Mouse (Mus musculus) cortical plate, adult 2 months (tissue): Measurements from ENCODE around the gene Carmil1. TPM values are rescaled to one million over a fixed set of nuclear protein-coding genes. Genes with fewer than 3 reads are reported as not detected.

Experiments
- H3K27ac ChIP-seq: fragments of 200-500 bp; 2 replicates; pipeline ENCODE4 v1.5.1; 2012; ENCODE audit warnings: low read length, control low read depth, inconsistent platforms; ENCODE audit not compliant: insufficient read depth
- H3K4me1 ChIP-seq: fragments of 200-500 bp; 2 replicates; pipeline ENCODE4 v1.6.1; 2011; ENCODE audit warnings: low read length; ENCODE audit not compliant: control insufficient read depth, insufficient read depth
- H3K4me3 ChIP-seq: fragments of 200-500 bp; 2 replicates; pipeline ENCODE4 v1.5.1; 2011; ENCODE audit warnings: mild to moderate bottlenecking, low read length, control low read depth; ENCODE audit not compliant: insufficient read depth
- CTCF ChIP-seq: fragments of 200-500 bp; IDR thresholded peaks from 2 replicates; pipeline ENCODE4 v1.5.1; 2011; ENCODE audit warnings: mild to moderate bottlenecking, control low read depth, low read length; ENCODE audit not compliant: insufficient read depth; ENCODE audit errors: extremely low read depth
- POLR2A ChIP-seq: fragments of 200-500 bp; IDR thresholded peaks from 2 replicates; pipeline ENCODE4 v1.6.1; 2011; ENCODE audit warnings: mild to moderate bottlenecking, low read length, control low read depth; ENCODE audit not compliant: insufficient read depth; ENCODE audit errors: extremely low read depth
- polyA plus RNA-seq: library from polyadenylated mRNA; depleted of rRNA; stranded (reverse); fragments of >200 nt; gene quantifications from 2 replicates; pipeline ENCODE4 v1.2.3, GENCODE M21; 2012

Gene Carmil1
- polyA plus RNA-seq, 1 experiment: 21.5 TPM

- H3K4me3 ChIP-seq: no peak overlapping the region
- H3K4me1 ChIP-seq: peaks cover 5% of the 10 kb centered on the region; the same call in 1 of the 2 replicates
- H3K27ac ChIP-seq: no peak overlapping the region
- TF ChIP-seq CTCF (no peak), POLR2A (no peak)
Observed at GRCm38 (mm10) chr13:24190875-24191663, 89.5 kb downstream of the Carmil1 start.

- Histone ChIP-seq H3K27ac (no peak overlapping the region), H3K4me1 (peaks cover 6% of the 10 kb centered on the region), H3K4me3 (no peak overlapping the region)
- TF ChIP-seq CTCF (no peak), POLR2A (no peak)
Observed at GRCm38 (mm10) chr13:24187026-24187425, 93.6 kb downstream of the Carmil1 start.

GRCm38 (mm10) chr13:24185641-24186040, 95.0 kb downstream of the Carmil1 start:
- H3K4me3 ChIP-seq: no peak overlapping the region
- TF ChIP-seq POLR2A (no peak), CTCF (no peak)
- H3K4me1 ChIP-seq: peaks cover 6% of the 10 kb centered on the region
- no peak overlapping the region for H3K27ac ChIP-seq

- no peak overlapping the region for H3K27ac ChIP-seq
- TF ChIP-seq POLR2A (no peak), CTCF (no peak)
- peaks cover 6% of the 10 kb centered on the region for H3K4me1 ChIP-seq
- no peak overlapping the region for H3K4me3 ChIP-seq
Observed at GRCm38 (mm10) chr13:24182878-24183277, 97.7 kb downstream of the Carmil1 start.

- TF ChIP-seq POLR2A: no peak
- no peak for TF ChIP-seq CTCF
- Histone ChIP-seq H3K4me3 (no peak overlapping the region), H3K27ac (no peak overlapping the region), H3K4me1 (no peaks in the 10 kb centered on the region)
Observed at GRCm38 (mm10) chr13:24179538-24179937, 101.1 kb downstream of the Carmil1 start.

GRCm38 (mm10) chr13:24177600-24177999, 103.0 kb downstream of the Carmil1 start:
- TF ChIP-seq POLR2A (no peak), CTCF (no peak)

GRCm38 (mm10) chr13:24176835-24177234, 103.8 kb downstream of the Carmil1 start:
- TF ChIP-seq POLR2A: no peak
- no peak for TF ChIP-seq CTCF
- Histone ChIP-seq H3K27ac (no peak overlapping the region), H3K4me1 (no peaks in the 10 kb centered on the region), H3K4me3 (no peak overlapping the region)

More at GRCm38 (mm10) chr13:24177600-24177999, 103.0 kb downstream of the Carmil1 start:
- Histone ChIP-seq H3K4me1 (no peaks in the 10 kb centered on the region), H3K4me3 (no peak overlapping the region), H3K27ac (no peak overlapping the region)

GRCm38 (mm10) chr13:24169658-24170057, 110.9 kb downstream of the Carmil1 start:
- TF ChIP-seq CTCF (no peak), POLR2A (no peak)

GRCm38 (mm10) chr13:24163368-24163767, 117.2 kb downstream of the Carmil1 start:
- TF ChIP-seq POLR2A: no peak
- H3K4me3 ChIP-seq: no peak overlapping the region

More at GRCm38 (mm10) chr13:24169658-24170057, 110.9 kb downstream of the Carmil1 start:
- no peak overlapping the region for H3K4me3 ChIP-seq
- no peaks in the 10 kb centered on the region for H3K4me1 ChIP-seq
- no peak overlapping the region for H3K27ac ChIP-seq

GRCm38 (mm10) chr13:24161105-24161504, 119.5 kb downstream of the Carmil1 start:
- H3K27ac ChIP-seq: no peak overlapping the region
- H3K4me3 ChIP-seq: no peak overlapping the region
- peaks cover 4% of the 10 kb centered on the region; the same call in 1 of the 2 replicates for H3K4me1 ChIP-seq
- no peak for TF ChIP-seq POLR2A
- TF ChIP-seq CTCF: no peak

More at GRCm38 (mm10) chr13:24163368-24163767, 117.2 kb downstream of the Carmil1 start:
- H3K27ac ChIP-seq: no peak overlapping the region
- peaks cover 2% of the 10 kb centered on the region; the same call in 1 of the 2 replicates for H3K4me1 ChIP-seq
